Mouse (Mus musculus) thymus, postnatal 4 days (tissue): ENCODE measurements at regions not wholly inside any gene's neighbourhood (a gene's known extent, or its start where the extent isn't known, plus 50 kb on each side); places are given as distances from the start of the nearest gene placed in this dataset.

Experiments used
- DNase-seq: peaks from one replicate; pipeline ENCODE4 v3.0.0; 2021

GRCm38 (mm10) chr12:13164791-13165190, 84.2 kb downstream of the Ddx1 start:
- DNase-seq: no peak

- no peak for DNase-seq
These were observed 88.0 kb downstream of the Ddx1 start for GRCm38 (mm10) chr12:13161051-13161450.

DNA sequence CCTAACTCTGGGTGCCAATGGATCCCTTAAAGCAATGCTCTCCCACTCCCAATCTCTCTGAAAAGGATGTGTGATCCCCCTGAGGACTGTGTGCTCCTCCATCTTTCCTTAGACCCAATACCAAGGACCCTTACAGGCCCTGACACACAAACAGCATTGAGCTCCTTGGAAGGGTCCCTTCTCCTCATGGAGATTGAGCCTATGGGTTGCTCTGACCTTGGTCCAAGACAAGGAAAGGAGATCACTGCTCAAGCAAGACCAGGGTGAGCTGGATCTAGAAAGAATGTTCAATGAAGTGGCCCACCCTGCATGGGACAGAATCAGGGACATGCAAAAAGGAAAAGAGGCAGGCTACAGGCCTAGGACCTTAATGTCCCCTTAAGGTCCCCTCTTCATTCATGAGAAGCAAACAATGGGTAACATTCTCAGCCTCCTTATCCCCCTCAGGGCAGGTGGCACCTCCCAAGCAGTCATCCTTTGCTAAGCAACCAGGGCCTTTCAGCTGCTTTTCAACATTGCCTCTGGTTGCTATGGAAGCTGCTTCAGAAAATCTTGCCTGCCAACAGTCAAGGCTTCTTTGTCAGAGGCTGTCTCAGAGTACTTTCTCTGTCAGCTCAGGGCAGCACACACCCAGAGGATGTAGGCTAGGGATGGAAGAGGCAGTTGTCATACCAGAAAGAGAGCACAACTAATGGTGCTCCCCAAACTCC, 89.5 kb downstream of the Ddx1 start:
- no peak for DNase-seq

DNA sequence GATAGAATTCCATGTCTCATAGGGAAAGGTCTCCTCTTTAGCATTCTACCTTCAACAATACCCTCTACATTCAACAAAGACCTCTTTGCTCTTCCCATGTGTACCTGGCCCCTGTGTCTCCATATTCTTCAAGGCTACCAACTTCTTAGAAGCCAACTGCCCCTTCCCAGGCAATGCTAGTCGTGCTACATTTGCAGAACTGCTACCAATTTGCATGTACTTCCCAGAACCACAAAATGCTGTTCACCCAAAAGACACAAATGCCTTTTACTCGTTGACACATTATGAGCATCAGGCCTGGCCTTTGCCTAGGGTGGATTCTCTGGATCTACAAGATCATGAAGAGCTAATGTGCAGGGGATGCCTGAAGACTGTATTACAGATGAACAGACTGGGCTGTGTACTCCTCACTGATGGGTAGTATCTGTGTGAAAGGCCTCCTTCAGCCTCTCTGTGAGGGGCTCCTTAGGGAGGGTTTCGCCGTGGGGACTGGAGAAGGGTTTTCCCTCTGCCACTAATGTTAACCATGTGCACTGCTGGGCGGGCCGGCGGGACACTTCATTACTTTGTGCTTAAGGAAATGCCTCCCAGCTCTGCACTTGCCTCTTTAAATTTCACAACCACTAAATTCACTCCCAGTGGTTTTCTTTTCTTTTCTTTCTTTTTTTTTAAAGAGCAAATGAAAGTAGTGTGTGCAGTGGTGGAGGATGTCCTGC, 91.2 kb downstream of the Ddx1 start:
- no peak for DNase-seq

DNA sequence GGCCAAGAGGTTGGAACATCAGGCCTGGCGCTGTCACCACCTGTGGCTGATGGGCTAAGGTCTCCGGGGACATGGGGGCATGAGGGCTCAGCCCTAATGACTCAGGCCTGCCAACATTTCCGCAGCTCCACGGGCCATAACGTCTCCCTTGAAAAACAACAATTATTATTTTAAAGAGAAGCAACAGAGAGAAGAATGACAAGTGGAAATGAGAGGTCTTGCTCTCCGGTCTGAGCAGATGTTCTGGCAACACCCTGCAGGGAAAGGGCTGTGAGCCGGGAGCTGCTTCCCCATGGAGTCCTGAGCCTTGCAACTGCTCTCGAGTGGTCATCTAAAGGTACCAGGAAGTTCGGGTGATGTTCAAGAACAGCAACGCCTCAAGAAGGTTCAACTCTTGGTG, 91.9 kb downstream of the Ddx1 start:
- DNase-seq: no peak

DNA sequence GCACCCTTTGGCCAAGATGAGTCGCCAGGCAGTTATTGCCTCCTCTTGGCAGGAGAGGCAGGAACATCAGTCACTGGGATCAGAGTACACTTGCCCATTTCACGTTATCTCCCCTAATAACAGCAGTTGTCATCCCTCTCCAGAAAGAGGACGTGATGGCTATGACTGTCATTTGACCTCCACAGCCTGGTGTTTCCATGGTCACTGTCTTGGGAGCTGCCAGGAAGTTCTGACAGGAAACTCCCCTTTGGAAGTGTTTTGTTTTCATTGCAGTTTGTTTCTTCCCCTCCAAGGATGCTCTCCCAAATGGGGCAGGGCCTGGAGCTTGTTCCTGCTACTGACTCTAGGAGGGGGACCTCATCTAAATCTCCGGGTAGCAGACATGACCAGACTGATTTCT, 98.3 kb downstream of the Ddx1 start:
- no peak for DNase-seq

- DNase-seq: no peak
These were observed 101.8 kb downstream of the Ddx1 start for GRCm38 (mm10) chr12:13147251-13147650.

DNA sequence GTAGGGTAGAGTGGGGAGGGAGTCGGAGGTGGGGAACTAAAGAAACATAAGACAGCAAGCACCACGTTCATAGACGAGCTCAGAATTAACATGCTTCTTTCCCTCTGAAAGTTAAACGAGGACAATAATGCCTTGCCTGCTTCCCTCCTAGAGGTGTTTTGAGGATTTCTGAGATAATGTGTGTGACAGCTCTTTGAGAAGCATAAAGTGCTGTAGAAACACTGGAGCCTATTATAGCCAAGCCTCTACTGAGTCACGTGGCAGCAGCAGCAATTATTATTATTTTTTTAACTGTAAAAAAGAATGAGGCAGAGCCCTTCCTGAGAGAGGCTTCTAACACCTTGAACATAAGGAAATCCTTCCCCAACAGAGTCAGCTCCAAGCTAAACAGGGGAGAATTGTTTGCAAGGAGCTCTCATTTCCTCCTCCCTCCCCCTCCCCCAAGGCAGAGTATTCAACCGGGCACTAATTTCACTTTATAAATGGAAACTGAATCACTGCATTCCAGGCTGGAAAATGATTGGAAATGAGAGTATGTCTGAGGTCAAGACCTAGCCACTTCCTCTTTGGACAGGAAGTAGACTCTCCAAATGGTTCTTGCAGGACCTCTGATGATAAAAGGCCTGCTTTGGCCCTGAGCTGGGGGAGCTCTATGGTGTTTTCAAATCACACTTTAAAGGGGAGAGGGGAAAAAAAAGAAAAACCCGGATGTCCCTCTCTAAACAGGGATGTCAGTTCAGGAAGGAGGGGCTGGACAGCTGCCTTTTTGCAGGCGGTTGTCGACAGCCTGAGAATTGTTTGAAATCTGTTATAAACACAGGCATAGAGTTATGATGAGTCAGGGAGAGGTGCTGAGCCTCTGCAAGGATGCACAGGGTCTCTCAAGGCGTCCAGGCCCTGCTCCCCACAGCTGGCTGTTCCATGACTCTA, 103.6 kb downstream of the Ddx1 start:
- DNase-seq: no peak

GRCm38 (mm10) chr12:13144739-13145138, 104.3 kb downstream of the Ddx1 start:
- no peak for DNase-seq

DNA sequence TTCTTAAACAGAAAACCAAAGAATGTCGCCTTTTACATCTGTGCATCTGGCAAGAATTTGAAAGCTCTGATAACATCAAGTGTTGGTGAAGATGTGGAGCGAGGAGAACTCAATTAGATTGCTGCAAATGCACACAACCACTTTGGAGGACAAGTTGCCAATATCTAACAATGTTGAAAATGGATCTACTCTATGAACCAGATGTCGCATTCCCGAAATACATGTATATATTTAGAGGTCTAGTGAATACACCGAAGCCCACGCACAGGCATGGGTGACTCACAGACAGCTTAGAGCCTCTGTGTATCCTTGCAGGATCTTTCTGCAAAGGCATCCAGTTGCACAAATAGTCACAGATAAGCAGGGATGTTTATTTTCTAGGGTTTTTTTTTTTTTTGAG, 108.4 kb downstream of the Ddx1 start:
- DNase-seq: no peak

DNA sequence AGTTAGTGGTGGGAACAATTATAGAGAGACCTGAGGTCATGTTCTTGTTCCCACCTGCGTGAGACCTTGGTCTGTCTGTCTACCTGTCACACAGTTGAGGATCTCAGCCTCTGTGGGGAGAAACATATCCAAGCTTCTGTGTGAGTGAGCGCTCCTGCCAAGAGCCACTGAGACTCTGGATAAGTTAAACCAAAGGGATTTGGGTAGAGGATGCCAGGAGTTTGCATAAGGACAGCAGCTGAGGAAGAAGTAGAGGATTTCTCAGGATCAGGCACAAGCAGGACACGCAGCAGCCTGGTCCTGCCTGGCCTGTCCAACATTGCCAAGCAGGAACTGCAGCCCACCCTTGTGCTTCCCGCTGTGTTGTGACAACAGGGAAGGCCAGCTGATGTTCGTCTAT, 109.8 kb downstream of the Ddx1 start:
- no peak for DNase-seq

GRCm38 (mm10) chr12:13134168-13134567, 114.8 kb downstream of the Ddx1 start:
- DNase-seq: no peak

- no peak for DNase-seq
These were observed 119.3 kb downstream of the Ddx1 start for GRCm38 (mm10) chr12:13129677-13130082.

DNA sequence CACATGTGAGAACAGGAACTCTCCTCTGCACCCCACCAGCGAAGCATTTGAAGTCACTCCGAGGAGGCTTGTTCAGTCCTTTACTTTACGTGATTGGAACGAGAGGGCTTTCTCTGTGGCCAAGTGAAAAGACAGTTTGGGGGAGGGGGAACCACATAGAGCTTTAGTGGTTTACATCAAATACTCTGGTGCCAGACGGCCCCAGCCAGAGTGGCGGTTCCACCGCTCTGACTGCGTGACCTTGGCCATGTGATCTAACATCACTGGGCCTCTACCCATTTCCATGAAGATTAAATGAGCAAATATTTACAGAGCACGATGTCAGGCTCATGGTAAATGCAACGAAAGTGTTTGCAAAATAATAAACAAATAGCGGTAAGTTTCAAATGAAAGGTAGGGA, 121.6 kb downstream of the Ddx1 start:
- DNase-seq: no peak

GRCm38 (mm10) chr12:13125054-13125453, 124.0 kb downstream of the Ddx1 start:
- DNase-seq: no peak

- no peak for DNase-seq
These were observed 126.7 kb downstream of the Ddx1 start for GRCm38 (mm10) chr12:13122282-13122681.

GRCm38 (mm10) chr12:13120581-13120980, 128.4 kb downstream of the Ddx1 start:
- no peak for DNase-seq

GRCm38 (mm10) chr12:13119653-13120052, 129.4 kb downstream of the Ddx1 start:
- no peak for DNase-seq

- DNase-seq: no peak
These were observed 131.0 kb downstream of the Ddx1 start for GRCm38 (mm10) chr12:13118026-13118425.

DNA sequence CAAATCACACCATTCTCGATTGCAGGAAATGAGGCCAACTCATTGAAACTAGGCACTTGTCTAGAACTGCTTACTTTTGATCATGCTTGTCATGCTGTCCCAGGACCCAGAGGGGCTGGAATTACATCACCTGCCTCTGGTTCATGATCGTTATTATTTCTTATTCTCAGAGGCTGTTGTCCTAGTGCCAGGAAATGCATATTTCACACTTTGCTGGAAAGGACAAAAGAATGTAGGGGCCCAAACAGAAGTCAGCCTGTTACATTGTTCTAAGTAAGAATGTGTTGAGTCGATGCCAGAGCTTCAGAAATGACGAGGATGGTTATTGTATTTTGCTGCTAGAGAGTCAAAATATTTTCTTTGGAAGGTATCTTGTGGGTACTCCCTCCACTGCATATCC, 134.7 kb downstream of the Ddx1 start:
- DNase-seq: no peak

- DNase-seq: no peak
These were observed 142.1 kb downstream of the Ddx1 start for GRCm38 (mm10) chr12:13106931-13107330.

- no peak for DNase-seq
These were observed 148.3 kb downstream of the Ddx1 start for GRCm38 (mm10) chr12:13100505-13101354.
